Mouse (Mus musculus): ENCODE results near the gene Opn4.

Opn4 gene

DNA sequence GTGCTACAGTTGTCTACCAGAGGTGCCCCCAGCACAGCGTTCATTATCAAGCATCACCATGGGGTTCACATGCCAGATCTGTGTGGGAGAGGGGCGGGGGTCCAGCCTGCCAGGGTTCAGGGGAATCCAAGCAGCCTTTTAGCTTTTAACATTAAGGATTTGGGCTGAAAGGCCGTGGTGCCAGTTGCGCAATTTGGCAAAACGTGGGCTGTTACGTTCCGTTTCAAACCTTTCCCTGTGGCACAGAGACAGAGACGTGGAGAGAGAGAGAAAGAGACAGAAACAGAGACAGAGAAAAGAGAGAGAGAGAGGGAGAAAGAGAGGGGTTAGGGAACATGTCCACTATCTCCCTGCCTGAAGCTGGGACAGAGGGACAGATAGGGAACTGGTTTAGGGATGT, 38.3 kb downstream of the Opn4 start:
- DNase-seq, result no peak

- no peak for DNase-seq
These were observed 41.0 kb downstream of the Opn4 start for GRCm38 (mm10) chr14:34558947-34559346.

DNA sequence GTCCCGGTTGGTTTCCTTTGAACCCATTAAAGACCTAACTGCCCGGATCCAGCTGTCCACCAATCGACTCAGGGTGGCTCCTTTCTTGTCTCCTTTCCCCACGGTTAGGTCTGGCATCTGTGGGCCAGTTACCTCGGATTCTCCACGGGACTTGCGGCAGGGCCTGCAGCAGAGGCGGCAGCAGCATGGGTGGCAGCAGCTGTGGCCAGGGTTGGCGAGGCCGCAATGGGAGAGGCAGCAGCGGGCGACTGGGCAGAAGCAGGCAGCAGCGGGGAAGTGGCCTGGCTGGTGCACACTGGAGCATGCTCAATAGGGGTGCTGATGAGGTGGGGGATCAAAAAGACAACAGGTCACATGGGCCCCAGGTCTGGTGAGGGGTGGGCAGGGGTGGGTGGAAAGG, 44.7 kb downstream of the Opn4 start:
- no peak for DNase-seq

DNA sequence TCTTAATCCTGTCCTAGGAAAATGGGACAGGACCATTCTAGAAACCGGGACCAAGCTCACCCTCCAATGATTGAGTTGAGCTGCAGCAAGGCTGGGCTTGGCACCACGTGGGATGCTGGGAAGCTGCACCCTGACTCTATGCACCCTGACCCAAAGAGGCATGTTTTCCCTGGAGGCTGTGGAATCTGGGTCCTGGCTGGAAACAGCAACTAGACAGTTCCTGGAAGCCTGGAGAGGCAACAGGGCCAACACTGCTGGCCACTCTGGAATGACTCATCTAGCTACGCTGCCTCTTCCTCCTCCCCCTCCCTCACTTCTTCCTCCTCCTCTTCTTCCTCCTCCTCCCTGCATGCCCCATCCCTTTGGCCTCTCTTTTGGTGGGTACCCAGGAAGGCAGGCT, 45.9 kb downstream of the Opn4 start:
- peak; percentile 21 to 38 for DNase-seq

- DNase-seq, result no peak
These were observed 46.5 kb downstream of the Opn4 start for GRCm38 (mm10) chr14:34553470-34553869.

DNA sequence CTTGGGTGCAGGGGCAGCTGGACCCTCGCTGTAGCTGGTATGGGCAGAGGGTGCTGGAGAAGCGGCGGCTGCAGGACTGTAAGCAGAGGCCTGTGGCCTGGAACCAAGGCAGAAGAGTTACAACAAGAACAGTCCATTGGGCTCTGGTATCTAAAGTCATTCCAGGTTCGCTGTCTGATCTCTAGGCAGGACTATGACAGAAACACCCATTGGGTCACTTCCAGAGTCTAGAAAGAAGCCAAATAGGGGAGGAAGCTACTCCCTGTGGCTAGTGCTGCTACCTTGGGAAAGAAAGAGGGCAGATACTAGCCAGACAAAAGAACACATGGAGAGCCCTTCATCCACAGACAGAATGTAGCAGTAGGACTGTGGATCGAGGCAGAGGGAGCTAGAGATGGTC, 47.7 kb downstream of the Opn4 start:
- DNase-seq, result no peak

GRCm38 (mm10) chr14:34549004-34549671, 50.8 kb downstream of the Opn4 start:
- peak; percentile 70 to 76 for DNase-seq

DNA sequence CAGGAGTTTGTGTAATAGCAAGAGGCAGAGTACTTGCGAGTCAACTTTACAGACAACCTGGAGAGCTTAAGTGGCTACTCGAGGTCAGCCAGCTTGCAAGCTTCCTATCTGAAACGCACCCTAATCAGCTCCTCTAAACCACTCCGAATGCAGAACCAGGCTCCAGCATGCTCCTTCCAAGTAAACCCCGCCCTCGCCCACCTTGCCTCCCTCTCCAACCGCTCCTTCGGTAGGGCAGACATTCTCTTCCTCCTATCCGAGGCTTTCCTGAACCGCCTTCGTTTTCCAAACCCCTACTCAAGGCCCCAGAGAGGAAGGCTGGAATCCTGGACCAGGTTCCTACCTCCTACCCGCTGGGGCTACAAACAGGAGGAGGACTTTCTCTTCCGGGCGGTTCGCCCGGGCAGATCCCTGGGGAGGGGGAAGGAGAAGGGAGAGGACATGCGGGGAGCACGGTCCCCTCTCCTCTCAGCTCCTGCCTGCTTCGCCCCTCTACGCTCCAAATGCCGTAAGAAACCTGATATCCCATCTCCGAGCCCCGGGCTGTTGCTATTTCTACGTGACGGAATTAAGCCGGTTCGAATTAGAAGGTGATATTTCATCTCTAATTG, 51.4 kb downstream of the Opn4 start:
- peak; percentile 26 to 36 for DNase-seq

DNA sequence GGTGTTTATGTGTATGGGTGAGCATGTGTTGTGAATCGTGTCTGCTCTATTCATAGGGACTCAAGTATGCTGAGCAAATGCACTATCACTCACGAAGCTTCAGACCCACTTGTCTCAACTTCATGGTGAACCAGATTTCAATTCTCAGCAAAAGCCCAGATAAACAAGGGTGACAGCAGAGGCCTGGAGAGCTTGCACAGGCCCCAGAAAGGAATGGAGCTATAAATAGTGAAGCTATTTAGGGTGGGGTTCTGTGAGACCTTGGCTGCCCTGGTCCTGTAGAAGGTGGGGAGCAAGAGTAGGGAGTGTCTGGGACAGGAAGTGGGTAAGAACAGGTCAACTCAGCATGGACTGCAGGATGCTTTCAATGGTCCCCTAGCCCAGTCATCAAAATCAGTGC, 55.4 kb downstream of the Opn4 start:
- no peak for DNase-seq

DNA sequence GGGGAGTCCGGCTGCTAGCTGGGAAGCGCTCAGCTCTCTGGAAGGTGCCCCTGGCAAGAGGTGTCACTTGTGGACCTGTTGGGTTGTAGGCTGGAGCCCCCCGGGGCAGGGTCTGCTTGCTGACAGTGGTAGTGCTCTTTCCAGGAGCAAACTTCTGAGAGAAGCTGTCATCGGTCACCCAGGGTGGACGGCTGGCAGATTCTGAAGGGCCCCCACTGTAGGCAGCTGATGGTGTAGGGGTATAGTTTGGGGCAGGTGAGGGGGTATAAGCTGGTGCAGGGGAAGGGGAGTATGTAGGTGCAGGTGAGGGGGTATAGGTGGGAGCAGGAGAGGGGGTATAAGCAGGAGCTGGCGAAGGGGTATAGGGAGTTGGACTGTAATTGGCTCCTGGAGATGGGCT, 55.9 kb downstream of the Opn4 start:
- no peak for DNase-seq

- DNase-seq, result no peak
These were observed 56.3 kb downstream of the Opn4 start for GRCm38 (mm10) chr14:34543596-34543995.

- peak in 1 of 2 experiments; percentile 35 for DNase-seq
These were observed 58.0 kb downstream of the Opn4 start for GRCm38 (mm10) chr14:34541896-34542295.

DNA sequence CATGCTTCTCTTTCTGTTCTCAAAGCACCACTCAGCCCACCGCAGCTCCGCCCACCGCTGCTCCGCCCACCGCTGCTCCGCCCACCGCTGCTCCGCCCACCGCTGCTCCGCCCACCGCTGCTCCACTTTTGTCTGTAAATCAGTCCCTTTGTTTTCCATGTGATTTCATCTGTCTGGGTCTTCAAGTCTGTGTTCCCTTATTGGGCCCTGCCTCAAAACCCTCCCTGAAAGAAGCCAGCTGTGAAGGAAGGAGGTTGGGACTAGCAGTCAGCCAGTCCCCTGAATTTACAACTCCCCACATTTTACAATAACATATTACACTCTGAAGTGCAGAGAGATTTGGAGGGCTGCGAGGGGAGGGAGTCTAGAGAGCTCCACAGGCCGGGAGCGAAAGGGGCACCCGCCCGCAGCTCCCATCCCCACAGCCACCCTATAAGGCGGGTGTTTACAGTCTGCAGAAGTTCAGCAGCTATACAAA, 59.2 kb downstream of the Opn4 start:
- DNase-seq, result peak in 1 of 2 experiments; percentile 31
